Comparison of ENCODE assay signal across 13 mouse cellular contexts in the genomic region with DNA sequence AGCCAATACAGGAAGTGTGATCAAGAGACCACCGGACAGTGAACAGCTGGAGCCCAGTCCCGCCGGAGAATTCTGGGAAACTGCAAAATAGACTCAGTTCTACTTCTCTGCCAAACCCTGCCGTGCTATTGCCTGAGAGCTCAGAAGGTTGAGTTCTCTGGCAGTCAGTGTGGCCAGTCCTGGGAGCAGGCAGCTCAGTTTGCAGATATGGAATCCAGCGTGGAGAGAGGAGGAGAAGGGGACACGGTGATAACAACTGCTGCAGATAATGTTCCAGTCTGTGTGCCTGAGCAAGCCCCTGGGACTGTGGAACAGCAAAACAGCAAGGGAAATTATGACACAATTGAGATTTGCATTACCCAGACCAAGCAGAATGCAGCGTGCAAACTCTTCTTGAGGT. TPM values are rescaled to one million over a fixed set of nuclear protein-coding genes. Genes with fewer than 3 reads are reported as not detected.
DNase-seq lines count a peak whose midpoint lies in the region; ATAC-seq lines count a peak whose summit lies in the region.
"Had no signal": no experiment of that assay in that cellular context is flagged by ENCODE, and none has a peak within 500 bp of the region (broad histone marks: within the 10 kb centered on the region; RNA-seq: fewer than 3 reads in every experiment).

No protein-coding gene starts in this region.

- H3K27ac ChIP-seq in kidney, embryonic 15.5 days: peak overlapping the region; percentile 64
- no peak overlapping the region; the same call in 1 of the 2 replicates for H3K27ac ChIP-seq in embryonic facial prominence, embryonic 15.5 days (replicated peaks)
- H3K27ac ChIP-seq in heart, embryonic 10.5 days: peak overlapping the region; percentile 47; the same call in 1 of the 2 replicates
- H3K27ac ChIP-seq in intestine, embryonic 16.5 days (ENCODE audit: low read length): no peak overlapping the region
- H3K27ac ChIP-seq: forebrain, embryonic 13.5 days; liver, embryonic 15.5 days; neural tube, embryonic 12.5 days had no signal

- H3K27me3 ChIP-seq in kidney, embryonic 15.5 days: no peaks in the 10 kb centered on the region
- H3K27me3 ChIP-seq in embryonic facial prominence, embryonic 15.5 days: no peaks in the 10 kb centered on the region
- no peaks in the 10 kb centered on the region for H3K27me3 ChIP-seq in heart, embryonic 10.5 days (ENCODE audit: insufficient read depth, poor library complexity, severe bottlenecking)
- H3K27me3 ChIP-seq in intestine, embryonic 16.5 days (replicated peaks; ENCODE audit: control insufficient read depth, insufficient read depth, low read length): no peaks in the 10 kb centered on the region
- H3K27me3 ChIP-seq: forebrain, embryonic 13.5 days; liver, embryonic 15.5 days; neural tube, embryonic 12.5 days had no signal

- ATAC-seq in kidney, embryonic 15.5 days (replicated peaks; ENCODE audit: low FRiP score): no peak
- ATAC-seq in embryonic facial prominence, embryonic 15.5 days (ENCODE audit: insufficient number of reproducible peaks, low FRiP score, low TSS enrichment, low read depth): 0 out of 2 replicates have a peak, but pooled peaks have one; percentile 15
- no peak for ATAC-seq in intestine, embryonic 16.5 days
- ATAC-seq: forebrain, embryonic 13.5 days had no signal

- intact Hi-C loops in heart, postnatal 36 days (cut with DNase I): no loop called here

- peak overlapping the region; percentile 41 for H3K4me2 ChIP-seq in kidney, embryonic 15.5 days
- no peak overlapping the region for H3K4me2 ChIP-seq in embryonic facial prominence, embryonic 15.5 days (replicated peaks)
- H3K4me2 ChIP-seq in intestine, embryonic 16.5 days (ENCODE audit: low read depth, low read length): no peak overlapping the region
- H3K4me2 ChIP-seq: forebrain, embryonic 13.5 days; liver, embryonic 15.5 days; neural tube, embryonic 12.5 days had no signal

- no peak overlapping the region for H3K4me3 ChIP-seq in kidney, embryonic 15.5 days (replicated peaks)
- no peak overlapping the region for H3K4me3 ChIP-seq in embryonic facial prominence, embryonic 15.5 days (replicated peaks)
- peak overlapping the region; percentile 22; the same call in 1 of the 2 replicates for H3K4me3 ChIP-seq in heart, embryonic 10.5 days
- no peak overlapping the region for H3K4me3 ChIP-seq in intestine, embryonic 16.5 days (ENCODE audit: low read length)
- H3K4me3 ChIP-seq: forebrain, embryonic 13.5 days; liver, embryonic 15.5 days; neural tube, embryonic 12.5 days had no signal

- 40% methylated on average over 7 of the region's 7 CpGs for whole genome bisulfite sequencing in kidney, embryonic 15.5 days
- 62% methylated on average over 7 of the region's 7 CpGs for WGBS in embryonic facial prominence, embryonic 15.5 days
- WGBS in heart, embryonic 10.5 days: 41% methylated on average over 7 of the region's 7 CpGs
- 53% methylated on average over 7 of the region's 7 CpGs for WGBS in intestine, embryonic 16.5 days

- no peak overlapping the region for H3K9ac ChIP-seq in kidney, embryonic 15.5 days
- no peak overlapping the region for H3K9ac ChIP-seq in embryonic facial prominence, embryonic 15.5 days
- no peak overlapping the region for H3K9ac ChIP-seq in intestine, embryonic 16.5 days (ENCODE audit: low read depth, low read length)
- H3K9ac ChIP-seq: forebrain, embryonic 13.5 days; liver, embryonic 15.5 days; neural tube, embryonic 12.5 days had no signal

- no peak for DNase-seq in kidney, adult 9 months
- DNase-seq in heart, embryonic 10.5 days (ENCODE audit: low spot score): no peak
- DNase-seq in heart, postnatal 36 days: peak; percentile 30 to 31
- DNase-seq in frontal cortex, adult 2 months (ENCODE audit: extremely low spot score in 1 of 2, low spot score in 1 of 2): no peak
- DNase-seq in cerebellum, adult 11 months: no peak
- DNase-seq: cerebellum, postnatal 14 days; lung, postnatal 4 days had no signal

- H3K9me3 ChIP-seq in kidney, embryonic 15.5 days (replicated peaks): no peaks in the 10 kb centered on the region
- H3K9me3 ChIP-seq in embryonic facial prominence, embryonic 15.5 days (replicated peaks): no peaks in the 10 kb centered on the region
- no peaks in the 10 kb centered on the region for H3K9me3 ChIP-seq in heart, embryonic 10.5 days
- no peaks in the 10 kb centered on the region for H3K9me3 ChIP-seq in intestine, embryonic 16.5 days (ENCODE audit: control insufficient read depth, low read length)
- H3K9me3 ChIP-seq: forebrain, embryonic 13.5 days; liver, embryonic 15.5 days; neural tube, embryonic 12.5 days had no signal

- H3K4me1 ChIP-seq in kidney, embryonic 15.5 days: peaks cover 11% of the 10 kb centered on the region
- H3K4me1 ChIP-seq in embryonic facial prominence, embryonic 15.5 days: no peaks in the 10 kb centered on the region
- H3K4me1 ChIP-seq in heart, embryonic 10.5 days: peaks cover 8% of the 10 kb centered on the region
- H3K4me1 ChIP-seq in intestine, embryonic 16.5 days (ENCODE audit: control insufficient read depth, insufficient read depth, low read length): peaks cover 4% of the 10 kb centered on the region; the same call in 1 of the 2 replicates
- H3K4me1 ChIP-seq: forebrain, embryonic 13.5 days; liver, embryonic 15.5 days; neural tube, embryonic 12.5 days had no signal

- no peaks in the 10 kb centered on the region for H3K36me3 ChIP-seq in kidney, embryonic 15.5 days
- H3K36me3 ChIP-seq in embryonic facial prominence, embryonic 15.5 days: no peaks in the 10 kb centered on the region
- no peaks in the 10 kb centered on the region for H3K36me3 ChIP-seq in heart, embryonic 10.5 days
- no peaks in the 10 kb centered on the region for H3K36me3 ChIP-seq in intestine, embryonic 16.5 days (ENCODE audit: control insufficient read depth, insufficient read depth, low read length)
- H3K36me3 ChIP-seq: liver, embryonic 15.5 days; neural tube, embryonic 12.5 days had no signal

RNA-seq across cellular contexts. Expression of a gene that starts 7.6 kb away (rescaled TPM):
- 1.2 and 2.0 TPM in 2 replicates for polyA plus RNA-seq in kidney, embryonic 15.5 days (2015; fragmentation: Nextera tagmentation; extraction: Ambion mirVana)
- 4.2 and 5.1 TPM in 2 replicates for polyA plus RNA-seq in embryonic facial prominence, embryonic 15.5 days (2015; fragmentation: Nextera tagmentation; extraction: Ambion mirVana)
- 0.13 and 0.17 TPM in 2 replicates for polyA plus RNA-seq in heart, embryonic 10.5 days (2016; fragmentation: Nextera tagmentation; extraction: Ambion mirVana)
- total RNA-seq in heart, postnatal 36 days (2021): 1 to 10 TPM; 4.0 to 4.4 TPM
- 0.95 and 1.2 TPM in 2 replicates for polyA plus RNA-seq in intestine, embryonic 16.5 days (2015; fragmentation: Nextera tagmentation; extraction: Ambion mirVana)
- polyA plus RNA-seq in frontal cortex, adult 2 months (2012; rRNA removed): 0.21 and 0.22 TPM in 2 replicates

Comparison
In these comparisons a context has a peak if more than half of its experiments do, and no peak if none do; other contexts are left out.
1. DNase-seq: peak in heart, postnatal 36 days (2 of 2); none in kidney, adult 9 months (single experiment), heart, embryonic 10.5 days (single experiment), frontal cortex, adult 2 months (0 of 2) and cerebellum, adult 11 months (single experiment).
2. H3K27ac ChIP-seq: peak in kidney, embryonic 15.5 days (single experiment) and heart, embryonic 10.5 days (single experiment); none in embryonic facial prominence, embryonic 15.5 days (single experiment) and intestine, embryonic 16.5 days (single experiment).